Mouse (Mus musculus) limb, embryonic 11.5 days (tissue): ENCODE results near the gene Tspan13. TPM values are rescaled to one million over a fixed set of nuclear protein-coding genes. Genes with fewer than 3 reads are reported as not detected.

Experiments
- ATAC-seq: fragments of 200-750 bp; cut with Nextera tagmentation; 2 replicates; pipeline ENCODE4 v1.8.0; 2017; ENCODE audit warnings: low read depth; ENCODE audit not compliant: insufficient number of reproducible peaks, low FRiP score, low TSS enrichment
- DNase-seq: peaks from one replicate; pipeline ENCODE4 v3.0.0-alpha.2; 2015; ENCODE audit warnings: low spot score
- H3K27ac ChIP-seq: fragments of 300-500 bp; sonication (generic); replicated peaks from 2 replicates; pipeline ENCODE4 v1.5.1; 2014; ENCODE audit warnings: low read depth, mild to moderate bottlenecking, low read length
- H3K27me3 ChIP-seq: fragments of 300-500 bp; sonication (generic); 2 replicates; pipeline ENCODE4 v1.6.1; 2014; ENCODE audit warnings: mild to moderate bottlenecking, low read length, mixed read lengths; ENCODE audit not compliant: control insufficient read depth, insufficient read depth
- H3K36me3 ChIP-seq: fragments of 300-500 bp; sonication (generic); 2 replicates; pipeline ENCODE4 v1.6.1; 2014; ENCODE audit warnings: mild to moderate bottlenecking, low read length, moderate library complexity, mixed read lengths; ENCODE audit not compliant: control insufficient read depth, insufficient read depth
- H3K4me1 ChIP-seq: fragments of 300-500 bp; sonication (generic); 2 replicates; pipeline ENCODE4 v1.6.1; 2014; ENCODE audit warnings: low read length, mixed read lengths; ENCODE audit not compliant: control insufficient read depth, insufficient read depth
- H3K4me2 ChIP-seq: fragments of 300-500 bp; sonication (generic); 2 replicates; pipeline ENCODE4 v1.6.1; 2014; ENCODE audit warnings: low read depth, mild to moderate bottlenecking, moderate library complexity; ENCODE audit not compliant: severe bottlenecking
- H3K4me3 ChIP-seq: fragments of 300-500 bp; sonication (generic); 2 replicates; pipeline ENCODE4 v1.5.1; 2014; ENCODE audit warnings: low read depth, low read length
- H3K9ac ChIP-seq: fragments of 300-500 bp; sonication (generic); 2 replicates; pipeline ENCODE4 v1.6.1; 2014; ENCODE audit warnings: mild to moderate bottlenecking, low read length
- H3K9me3 ChIP-seq: fragments of 300-500 bp; sonication (generic); 2 replicates; pipeline ENCODE4 v1.6.1; 2016; ENCODE audit warnings: low read length; ENCODE audit not compliant: control insufficient read depth
- WGBS: fragments of 180-500 bp; shearing (Covaris S2); extraction: QIAGEN DNeasy Blood & Tissue Kit; methylation state at CpG from one replicate; pipeline ENCODE4 v1.1.7; 2014; 5-methylcytosine and 5-hydroxymethylcytosine counted together
- polyA plus RNA-seq: library from polyadenylated mRNA; unstranded; fragments of >200 nt; fragmentation: Nextera tagmentation; extraction: Ambion mirVana; gene quantifications from 2 replicates; pipeline ENCODE4 v1.2.1, GENCODE M21; 2014

The Tspan13 gene
- polyA plus RNA-seq, 1 experiment from 2014 or later, result 54.7 TPM

DNA sequence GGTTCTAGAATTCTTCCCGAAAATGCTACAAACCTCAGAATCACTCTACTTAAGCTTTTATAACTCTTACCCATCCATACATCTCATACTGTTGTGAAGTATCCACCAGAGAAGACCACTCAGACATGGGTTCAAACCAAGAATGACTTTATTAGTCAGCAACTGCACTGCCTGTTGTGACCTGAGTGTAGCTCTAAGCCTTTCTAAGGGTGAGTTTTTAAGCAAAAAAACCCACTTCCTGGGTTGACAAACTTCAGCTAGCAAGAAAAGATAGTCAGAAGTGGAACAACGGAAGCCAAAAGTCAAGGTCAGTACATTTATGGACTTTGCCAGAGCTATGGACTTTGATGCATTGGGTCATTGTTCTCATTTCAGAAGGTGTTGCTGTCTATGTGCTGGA, 25.2 kb upstream of the Tspan13 start:
- H3K9ac ChIP-seq, result no peak overlapping the region
- H3K9me3 ChIP-seq, result no peaks in the 10 kb centered on the region
- H3K4me2 ChIP-seq, result no peak overlapping the region
- no peaks in the 10 kb centered on the region for H3K27me3 ChIP-seq
- no peaks in the 10 kb centered on the region for H3K36me3 ChIP-seq
- DNase-seq (no peak), ATAC-seq (no peak)
- H3K4me1 ChIP-seq, result no peaks in the 10 kb centered on the region
- no peak overlapping the region for H3K4me3 ChIP-seq
- no peak overlapping the region for H3K27ac ChIP-seq
- 93% methylated on average over 2 of the region's 2 CpGs for WGBS

GRCm38 (mm10) chr12:36065911-36066310, 23.6 kb upstream of the Tspan13 start:
- Histone ChIP-seq H3K4me2 (no peak overlapping the region), H3K9ac (no peak overlapping the region), H3K27me3 (no peaks in the 10 kb centered on the region), H3K9me3 (no peaks in the 10 kb centered on the region), H3K4me3 (no peak overlapping the region), H3K36me3 (no peaks in the 10 kb centered on the region), H3K4me1 (no peaks in the 10 kb centered on the region), H3K27ac (no peak overlapping the region)
- DNase-seq, result no peak
- no peak for ATAC-seq
- 94% methylated on average over 1 of the region's 1 CpGs for WGBS

- Histone ChIP-seq H3K4me2 (no peak overlapping the region), H3K4me1 (no peaks in the 10 kb centered on the region), H3K9me3 (no peaks in the 10 kb centered on the region), H3K4me3 (no peak overlapping the region), H3K36me3 (no peaks in the 10 kb centered on the region), H3K9ac (no peak overlapping the region), H3K27ac (no peak overlapping the region), H3K27me3 (no peaks in the 10 kb centered on the region)
- no peak for ATAC-seq
- WGBS, result 86% methylated on average over 2 of the region's 2 CpGs
- DNase-seq, result no peak
Measured at GRCm38 (mm10) chr12:36057699-36058098, 15.4 kb upstream of the Tspan13 start.

- Histone ChIP-seq H3K36me3 (no peaks in the 10 kb centered on the region), H3K27me3 (no peaks in the 10 kb centered on the region), H3K4me1 (peaks cover 3% of the 10 kb centered on the region; the same call in 1 of the 2 replicates), H3K9ac (no peak overlapping the region), H3K9me3 (no peaks in the 10 kb centered on the region), H3K4me3 (no peak overlapping the region), H3K27ac (no peak overlapping the region), H3K4me2 (no peak overlapping the region)
- WGBS, result 90% methylated on average over 1 of the region's 1 CpGs
- DNase-seq (no peak), ATAC-seq (no peak)
Measured at GRCm38 (mm10) chr12:36050276-36050675, 8.0 kb upstream of the Tspan13 start.

GRCm38 (mm10) chr12:36047593-36047992, 5.3 kb upstream of the Tspan13 start:
- peaks cover 3% of the 10 kb centered on the region; the same call in 1 of the 2 replicates for H3K4me1 ChIP-seq
- no peak for DNase-seq
- no peak overlapping the region for H3K4me2 ChIP-seq
- 53% methylated on average over 2 of the region's 2 CpGs for WGBS
- no peaks in the 10 kb centered on the region for H3K9me3 ChIP-seq
- H3K9ac ChIP-seq, result no peak overlapping the region
- ATAC-seq, result peak; percentile 51; the same call in 1 of the 2 replicates
- no peaks in the 10 kb centered on the region for H3K27me3 ChIP-seq
- H3K36me3 ChIP-seq, result no peaks in the 10 kb centered on the region
- no peak overlapping the region for H3K4me3 ChIP-seq
- no peak overlapping the region for H3K27ac ChIP-seq

GRCm38 (mm10) chr12:36046196-36046595, 3.9 kb upstream of the Tspan13 start:
- Histone ChIP-seq H3K9me3 (no peaks in the 10 kb centered on the region), H3K27me3 (no peaks in the 10 kb centered on the region), H3K4me1 (peaks cover 3% of the 10 kb centered on the region; the same call in 1 of the 2 replicates), H3K36me3 (no peaks in the 10 kb centered on the region), H3K4me2 (no peak overlapping the region), H3K9ac (no peak overlapping the region), H3K27ac (no peak overlapping the region), H3K4me3 (no peak overlapping the region)
- ATAC-seq, result no peak
- 18% methylated on average over 5 of the region's 5 CpGs for WGBS
- DNase-seq, result no peak

DNA sequence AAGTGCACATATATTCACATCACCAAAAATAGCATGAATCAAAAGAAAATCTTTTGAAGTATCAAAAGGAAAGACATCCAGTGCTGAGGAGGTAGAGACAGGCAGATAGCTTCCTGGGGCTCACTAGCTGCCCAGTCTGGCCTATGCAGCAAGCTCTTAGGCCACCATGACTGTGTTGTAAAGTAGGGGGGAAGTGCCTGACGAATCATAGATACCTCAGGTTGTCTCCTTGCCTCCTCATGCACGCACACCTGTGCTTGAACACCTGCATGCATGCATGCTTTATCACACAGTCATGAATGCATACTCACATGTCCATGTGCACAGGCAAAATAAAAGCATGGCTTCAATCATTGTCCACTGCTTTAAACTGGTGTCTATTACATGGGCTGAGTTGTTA, 2.4 kb upstream of the Tspan13 start:
- no peak for DNase-seq
- H3K36me3 ChIP-seq, result no peaks in the 10 kb centered on the region
- H3K27ac ChIP-seq, result no peak overlapping the region
- no peaks in the 10 kb centered on the region for H3K27me3 ChIP-seq
- H3K9ac ChIP-seq, result no peak overlapping the region
- H3K4me1 ChIP-seq, result peaks cover 6% of the 10 kb centered on the region; the same call in 1 of the 2 replicates
- no peak overlapping the region for H3K4me3 ChIP-seq
- 71% methylated on average over 2 of the region's 2 CpGs for WGBS
- H3K4me2 ChIP-seq, result no peak overlapping the region
- ATAC-seq, result no peak
- H3K9me3 ChIP-seq, result no peaks in the 10 kb centered on the region

DNA sequence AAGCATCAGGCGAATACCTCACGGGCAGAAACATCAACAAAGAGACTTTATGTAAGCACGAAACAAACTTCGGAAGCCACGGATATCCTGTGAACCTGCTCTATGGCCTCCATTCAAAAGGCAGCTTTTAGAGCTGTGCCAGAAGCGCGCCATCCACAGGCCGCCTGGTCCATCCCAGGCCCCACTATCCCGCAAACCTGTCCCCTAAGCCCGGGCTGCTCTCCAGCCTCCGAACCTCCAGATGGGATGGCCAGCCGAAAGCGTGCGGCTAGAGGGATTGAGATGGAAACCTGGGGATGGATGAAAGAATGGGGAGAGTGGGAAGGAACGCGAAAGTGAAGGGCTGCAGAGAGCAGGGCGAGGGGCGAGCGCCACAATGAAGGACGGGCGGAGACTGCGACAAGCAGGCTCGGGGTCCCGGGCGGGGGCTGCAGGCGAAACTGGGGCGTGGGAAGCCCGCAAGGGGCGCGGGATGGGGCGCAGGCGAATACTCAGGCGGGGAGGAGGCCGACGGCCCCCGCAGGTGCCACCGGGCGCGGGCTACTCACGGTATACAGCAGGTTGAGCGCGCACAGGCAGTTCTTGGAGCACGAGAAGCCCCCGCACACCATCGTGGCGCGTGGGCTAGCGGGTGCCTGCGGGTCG, 475 bp downstream of the Tspan13 start:
- Histone ChIP-seq H3K4me1 (peaks cover 6% of the 10 kb centered on the region; the same call in 1 of the 2 replicates), H3K4me3 (peak overlapping the region; percentile 91), H3K27ac (0 out of 2 replicates have a peak overlapping the region, but pooled peaks have one; percentile 21), H3K36me3 (no peaks in the 10 kb centered on the region), H3K9ac (peak overlapping the region; percentile 88), H3K27me3 (no peaks in the 10 kb centered on the region), H3K4me2 (peak overlapping the region; percentile 90), H3K9me3 (no peaks in the 10 kb centered on the region)
- peak; percentile 86 for ATAC-seq
- peak; percentile 69 for DNase-seq
- under 1% methylated on average over 49 of the region's 50 CpGs for WGBS

- Histone ChIP-seq H3K9ac (no peak overlapping the region), H3K27ac (no peak overlapping the region), H3K36me3 (no peaks in the 10 kb centered on the region), H3K4me1 (0 out of 2 replicates have a peak, but pooled peaks cover 3% of the 10 kb centered on the region), H3K9me3 (no peaks in the 10 kb centered on the region), H3K4me2 (peak overlapping the region; percentile 90; the same call in 1 of the 2 replicates), H3K27me3 (no peaks in the 10 kb centered on the region), H3K4me3 (peak overlapping the region; percentile 91; the same call in 1 of the 2 replicates)
- DNase-seq, result no peak
- ATAC-seq, result no peak
- WGBS, result 64% methylated on average over 4 of the region's 4 CpGs
Measured at GRCm38 (mm10) chr12:36041281-36041589, 1.1 kb downstream of the Tspan13 start.
